Mouse (Mus musculus) forebrain, embryonic 12.5 days (tissue): Measurements from ENCODE around the gene Gsk3b. TPM values are rescaled to one million over a fixed set of nuclear protein-coding genes. Genes with fewer than 3 reads are reported as not detected.

ENCODE experiments used
- ATAC-seq: fragments of 200-750 bp; cut with Nextera tagmentation; 2 replicates; pipeline ENCODE4 v1.8.0; 2017; ENCODE audit warnings: moderate TSS enrichment; ENCODE audit not compliant: low FRiP score
- H3K27ac ChIP-seq: fragments of 300-500 bp; sonication (generic); 2 replicates; pipeline ENCODE4 v1.5.1; 2016; ENCODE audit warnings: mild to moderate bottlenecking
- H3K27me3 ChIP-seq: fragments of 300-500 bp; sonication (generic); 2 replicates; pipeline ENCODE4 v1.6.1; 2016; ENCODE audit warnings: mild to moderate bottlenecking
- H3K36me3 ChIP-seq: fragments of 300-500 bp; sonication (generic); replicated peaks from 2 replicates; pipeline ENCODE4 v1.6.1; 2016; ENCODE audit warnings: mild to moderate bottlenecking
- H3K4me1 ChIP-seq: fragments of 300-500 bp; sonication (generic); 2 replicates; pipeline ENCODE4 v1.6.1; 2016
- H3K4me2 ChIP-seq: fragments of 300-500 bp; sonication (generic); 2 replicates; pipeline ENCODE4 v1.6.1; 2016; ENCODE audit warnings: mild to moderate bottlenecking, moderate library complexity
- H3K4me3 ChIP-seq: fragments of 300-500 bp; sonication (generic); replicated peaks from 2 replicates; pipeline ENCODE4 v1.5.1; 2016; ENCODE audit warnings: mild to moderate bottlenecking
- H3K9ac ChIP-seq: fragments of 300-500 bp; sonication (generic); 2 replicates; pipeline ENCODE4 v1.6.1; 2016; ENCODE audit warnings: mild to moderate bottlenecking
- H3K9me3 ChIP-seq: fragments of 300-500 bp; sonication (generic); 2 replicates; pipeline ENCODE4 v1.6.1; 2016
- WGBS: fragments of 180-500 bp; shearing (Covaris S2); methylation state at CpG from one replicate; pipeline ENCODE4 v1.1.7; 2016; 5-methylcytosine and 5-hydroxymethylcytosine counted together
- polyA plus RNA-seq: library from polyadenylated mRNA; unstranded; fragments of >200 nt; fragmentation: Nextera tagmentation; extraction: Ambion mirVana; gene quantifications from 2 replicates; pipeline ENCODE4 v1.2.1, GENCODE M21; 2016

Gene Gsk3b
- polyA plus RNA-seq, 1 experiment from 2014 or later: 116 TPM

- peak overlapping the region; percentile 68 for H3K4me2 ChIP-seq
- no peaks in the 10 kb centered on the region for H3K36me3 ChIP-seq
- WGBS: under 1% methylated on average over 32 of the region's 40 CpGs
- peak overlapping the region; percentile 96 for H3K4me3 ChIP-seq
- ATAC-seq: no peak; the same call in 1 of the 2 replicates
- H3K9me3 ChIP-seq: no peaks in the 10 kb centered on the region
- H3K27ac ChIP-seq: peak overlapping the region; percentile 100
- H3K9ac ChIP-seq: peak overlapping the region; percentile 99
- no peaks in the 10 kb centered on the region for H3K27me3 ChIP-seq
- H3K4me1 ChIP-seq: peaks cover 15% of the 10 kb centered on the region
Measured at GRCm38 (mm10) chr16:38088126-38088628, 624 bp upstream of the Gsk3b start.

DNA sequence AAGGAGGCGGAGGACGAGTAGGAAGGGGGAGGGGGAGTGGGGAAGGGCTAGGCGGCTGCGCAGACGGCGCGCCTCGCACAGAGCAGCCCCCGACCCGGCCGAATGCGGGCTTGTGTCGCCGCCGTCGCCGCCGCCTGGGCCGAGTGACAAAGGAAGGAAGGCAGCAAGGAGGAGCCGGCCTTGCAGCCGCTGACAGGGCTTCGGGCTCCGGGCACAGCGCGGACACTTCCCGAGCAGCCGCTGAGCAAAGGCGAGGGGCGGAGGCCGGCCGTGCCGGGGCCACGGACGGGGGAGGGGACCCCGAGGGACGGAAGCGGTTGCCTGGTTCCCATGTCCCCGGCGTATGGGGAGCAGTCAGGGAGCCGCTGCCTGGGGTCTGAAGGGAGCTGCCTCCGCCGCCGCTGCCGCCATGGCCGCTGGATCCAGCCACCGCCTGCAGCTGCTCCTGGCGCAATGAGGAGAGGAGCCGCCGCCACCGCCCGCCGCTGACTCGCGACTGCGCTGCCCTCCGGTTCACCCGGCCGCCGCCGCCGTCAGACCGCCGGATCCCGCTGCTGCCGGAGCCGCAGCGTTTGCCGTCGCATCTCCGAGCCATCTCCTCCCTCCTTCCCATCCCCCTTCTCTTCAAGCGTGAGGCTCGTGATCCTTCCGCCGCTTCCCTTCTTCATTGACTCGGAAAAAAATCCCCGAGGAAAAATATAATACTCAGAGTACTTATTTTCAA, 808 bp downstream of the Gsk3b start:
- WGBS: under 1% methylated on average over 61 of the region's 76 CpGs
- Histone ChIP-seq H3K9ac (peak overlapping the region; percentile 99), H3K4me2 (peak overlapping the region; percentile 87), H3K27me3 (no peaks in the 10 kb centered on the region), H3K27ac (peak overlapping the region; percentile 100), H3K36me3 (no peaks in the 10 kb centered on the region), H3K4me3 (peak overlapping the region; percentile 96), H3K4me1 (peaks cover 28% of the 10 kb centered on the region), H3K9me3 (no peaks in the 10 kb centered on the region)
- ATAC-seq: no peak

GRCm38 (mm10) chr16:38090341-38091005, 1.7 kb downstream of the Gsk3b start:
- Histone ChIP-seq H3K4me2 (peak overlapping the region; percentile 87), H3K9me3 (no peaks in the 10 kb centered on the region), H3K4me1 (peaks cover 37% of the 10 kb centered on the region), H3K27me3 (no peaks in the 10 kb centered on the region), H3K4me3 (peak overlapping the region; percentile 96), H3K9ac (peak overlapping the region; percentile 99), H3K36me3 (no peaks in the 10 kb centered on the region), H3K27ac (peak overlapping the region; percentile 33; the same call in 1 of the 2 replicates)
- WGBS: under 1% methylated on average over 17 of the region's 17 CpGs
- no peak for ATAC-seq

GRCm38 (mm10) chr16:38091041-38091440, 2.2 kb downstream of the Gsk3b start:
- peak overlapping the region; percentile 87 for H3K4me2 ChIP-seq
- WGBS: 2% methylated on average over 5 of the region's 5 CpGs
- H3K27me3 ChIP-seq: no peaks in the 10 kb centered on the region
- no peaks in the 10 kb centered on the region for H3K36me3 ChIP-seq
- peak overlapping the region; percentile 99 for H3K9ac ChIP-seq
- ATAC-seq: no peak
- peak overlapping the region; percentile 96 for H3K4me3 ChIP-seq
- H3K27ac ChIP-seq: no peak overlapping the region
- H3K4me1 ChIP-seq: peaks cover 42% of the 10 kb centered on the region
- no peaks in the 10 kb centered on the region for H3K9me3 ChIP-seq

- peak overlapping the region; percentile 99 for H3K9ac ChIP-seq
- H3K4me2 ChIP-seq: peak overlapping the region; percentile 87
- no peaks in the 10 kb centered on the region for H3K36me3 ChIP-seq
- no peak for ATAC-seq
- peak overlapping the region; percentile 96 for H3K4me3 ChIP-seq
- peaks cover 41% of the 10 kb centered on the region for H3K4me1 ChIP-seq
- 18% methylated on average over 5 of the region's 5 CpGs for WGBS
- no peaks in the 10 kb centered on the region for H3K27me3 ChIP-seq
- no peak overlapping the region for H3K27ac ChIP-seq
- no peaks in the 10 kb centered on the region for H3K9me3 ChIP-seq
Measured at GRCm38 (mm10) chr16:38091706-38092105, 2.9 kb downstream of the Gsk3b start.

DNA sequence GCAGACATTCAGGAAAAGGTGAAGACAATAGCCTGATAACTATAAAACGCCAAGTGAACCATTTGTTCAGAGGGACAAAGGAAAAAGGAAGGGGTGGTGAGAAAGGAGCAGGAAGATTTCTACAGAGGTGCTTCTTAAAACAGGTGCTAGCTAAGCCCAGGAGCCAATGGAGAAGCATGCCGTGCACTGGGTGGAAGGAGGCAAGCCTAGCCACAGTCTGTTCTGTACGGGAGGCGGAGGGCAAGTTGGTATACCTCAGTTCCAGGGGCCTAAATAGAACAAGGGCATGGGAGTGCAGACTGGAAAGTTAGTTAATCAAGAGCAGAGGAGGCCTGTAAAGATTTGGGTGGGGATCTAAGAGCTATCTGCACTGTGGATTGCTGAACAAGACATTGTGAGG, 3.8 kb downstream of the Gsk3b start:
- H3K4me1 ChIP-seq: peaks cover 41% of the 10 kb centered on the region
- WGBS: 5% methylated on average over 4 of the region's 4 CpGs
- H3K27ac ChIP-seq: 0 out of 2 replicates have a peak overlapping the region, but pooled peaks have one; percentile 15

DNA sequence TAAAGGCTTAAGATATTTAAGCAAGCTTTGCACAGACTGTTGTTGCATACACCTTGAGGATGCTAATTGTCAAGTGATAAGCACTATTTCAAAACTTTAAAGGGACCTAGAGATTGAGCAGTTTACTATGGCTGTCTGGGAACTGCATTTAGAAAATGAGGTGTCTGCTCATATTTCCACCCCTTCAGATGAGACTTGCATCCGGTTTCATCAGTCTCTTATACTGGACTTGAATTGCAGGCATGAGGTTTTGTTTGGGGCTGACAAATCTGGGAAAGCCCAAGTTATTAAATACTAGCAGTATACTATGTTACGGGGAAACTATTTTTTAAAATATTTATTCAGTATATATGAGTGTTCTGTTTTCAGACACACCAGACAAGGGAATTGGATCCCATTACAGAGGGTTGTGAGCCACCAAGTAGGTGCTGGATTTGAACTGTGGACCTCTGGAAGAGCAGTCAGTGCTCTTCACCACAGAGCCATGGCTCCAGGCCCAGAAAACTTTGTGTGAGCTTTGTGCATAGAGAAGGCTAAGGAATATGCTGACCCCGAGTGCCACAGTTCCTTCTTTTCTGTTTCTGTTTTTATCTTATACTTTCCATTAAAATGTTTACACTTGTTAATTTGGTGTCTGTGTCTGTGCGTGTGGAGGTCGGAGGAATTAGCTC, 6.5 kb downstream of the Gsk3b start:
- Histone ChIP-seq H3K27ac (no peak overlapping the region), H3K4me3 (peak overlapping the region; percentile 14; the same call in 1 of the 2 replicates), H3K9me3 (peaks cover 4% of the 10 kb centered on the region; the same call in 1 of the 2 replicates), H3K36me3 (peaks cover 13% of the 10 kb centered on the region), H3K4me2 (peak overlapping the region; percentile 33), H3K9ac (no peak overlapping the region), H3K4me1 (peaks cover 42% of the 10 kb centered on the region), H3K27me3 (no peaks in the 10 kb centered on the region)
- ATAC-seq: no peak
- 81% methylated on average over 5 of the region's 5 CpGs for WGBS

More for the DNA sequence above, 3.8 kb downstream of the Gsk3b start:
- no peak for ATAC-seq
- Histone ChIP-seq H3K36me3 (no peaks in the 10 kb centered on the region), H3K9ac (peak overlapping the region; percentile 80), H3K27me3 (no peaks in the 10 kb centered on the region), H3K9me3 (no peaks in the 10 kb centered on the region), H3K4me3 (peak overlapping the region; percentile 96), H3K4me2 (peak overlapping the region; percentile 87)

DNA sequence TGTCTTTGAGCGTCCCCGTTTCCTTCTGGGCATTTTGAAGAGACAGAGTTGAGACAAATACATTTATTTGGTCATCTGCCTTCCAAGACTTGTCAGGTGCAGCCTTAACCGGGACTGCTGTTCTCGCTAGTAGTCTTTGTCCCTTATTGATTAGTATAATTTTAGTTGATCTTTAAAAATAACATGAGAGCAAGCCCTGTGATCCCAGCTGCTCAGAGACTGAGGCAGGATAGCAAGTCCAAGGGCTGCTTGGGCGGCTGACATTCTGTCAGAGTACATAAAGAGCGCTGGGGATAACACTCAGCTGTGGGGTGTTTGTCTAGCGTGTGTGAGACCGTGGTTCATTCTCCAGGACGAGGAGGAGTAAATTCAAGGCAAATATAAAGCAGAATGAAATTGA, 8.7 kb downstream of the Gsk3b start:
- peaks cover 42% of the 10 kb centered on the region for H3K4me1 ChIP-seq

GRCm38 (mm10) chr16:38099325-38099724, 10.5 kb downstream of the Gsk3b start:
- H3K9me3 ChIP-seq: peaks cover 4% of the 10 kb centered on the region; the same call in 1 of the 2 replicates
- no peak overlapping the region for H3K4me3 ChIP-seq
- H3K4me2 ChIP-seq: no peak overlapping the region
- H3K4me1 ChIP-seq: peaks cover 29% of the 10 kb centered on the region
- no peak overlapping the region for H3K9ac ChIP-seq
- no peaks in the 10 kb centered on the region for H3K27me3 ChIP-seq
- no peak for ATAC-seq
- no peak overlapping the region for H3K27ac ChIP-seq
- H3K36me3 ChIP-seq: peaks cover 20% of the 10 kb centered on the region

More for the DNA sequence above, 8.7 kb downstream of the Gsk3b start:
- 83% methylated on average over 9 of the region's 9 CpGs for WGBS
- Histone ChIP-seq H3K9me3 (peaks cover 4% of the 10 kb centered on the region; the same call in 1 of the 2 replicates), H3K27ac (no peak overlapping the region), H3K36me3 (peaks cover 17% of the 10 kb centered on the region), H3K27me3 (no peaks in the 10 kb centered on the region), H3K4me2 (no peak overlapping the region), H3K4me3 (no peak overlapping the region), H3K9ac (no peak overlapping the region)
- ATAC-seq: no peak

GRCm38 (mm10) chr16:38100569-38100968, 11.8 kb downstream of the Gsk3b start:
- H3K4me1 ChIP-seq: peaks cover 19% of the 10 kb centered on the region
- no peak overlapping the region for H3K4me2 ChIP-seq
- no peak overlapping the region for H3K4me3 ChIP-seq
- WGBS: 91% methylated on average over 2 of the region's 2 CpGs
- no peak overlapping the region for H3K9ac ChIP-seq
- H3K9me3 ChIP-seq: peaks cover 4% of the 10 kb centered on the region; the same call in 1 of the 2 replicates
- H3K36me3 ChIP-seq: peaks cover 20% of the 10 kb centered on the region
- no peak overlapping the region for H3K27ac ChIP-seq
- no peaks in the 10 kb centered on the region for H3K27me3 ChIP-seq
- ATAC-seq: no peak

DNA sequence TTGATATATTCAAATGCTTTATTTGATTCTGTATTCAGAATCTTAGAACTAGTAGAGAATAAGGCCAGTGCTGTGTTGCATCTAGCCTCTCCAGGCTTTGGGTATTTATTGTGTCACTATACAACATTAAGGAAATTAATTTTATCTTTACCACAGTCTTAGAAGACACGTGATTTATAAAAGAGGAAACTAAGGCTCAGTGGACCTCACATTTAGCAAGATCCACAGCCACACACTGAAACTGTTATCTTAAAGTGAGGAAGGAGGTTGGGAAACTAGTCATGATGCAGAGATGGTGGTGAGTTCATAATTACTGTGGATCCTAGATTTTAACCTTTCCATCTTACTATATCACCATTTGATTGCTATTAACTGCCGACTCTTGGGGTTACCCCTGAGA, 16.7 kb downstream of the Gsk3b start:
- Histone ChIP-seq H3K9me3 (no peaks in the 10 kb centered on the region), H3K9ac (no peak overlapping the region), H3K36me3 (peaks cover 15% of the 10 kb centered on the region), H3K27ac (no peak overlapping the region), H3K27me3 (no peaks in the 10 kb centered on the region), H3K4me3 (no peak overlapping the region), H3K4me2 (no peak overlapping the region), H3K4me1 (peaks cover 7% of the 10 kb centered on the region)
- ATAC-seq: no peak
- 88% methylated on average over 2 of the region's 2 CpGs for WGBS

DNA sequence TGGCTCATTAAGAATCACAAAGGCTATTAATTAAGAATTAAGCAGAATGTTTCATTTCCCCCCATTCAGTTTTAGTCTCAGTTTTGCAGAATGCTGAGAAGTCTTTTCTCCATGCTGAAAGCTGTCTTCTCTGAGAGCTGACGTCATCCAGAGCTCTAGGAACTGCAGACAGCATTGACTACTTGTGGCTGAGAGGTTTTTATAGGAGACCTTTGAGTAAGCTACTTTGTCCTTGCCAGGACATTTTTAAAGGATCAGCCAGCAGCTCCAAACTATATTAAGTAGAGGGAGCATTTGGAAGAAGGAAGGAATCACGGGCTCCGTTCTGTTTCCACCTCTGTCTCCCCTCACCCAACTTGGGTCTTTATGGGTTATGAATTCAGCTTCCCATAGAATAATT, 17.7 kb downstream of the Gsk3b start:
- 85% methylated on average over 3 of the region's 3 CpGs for WGBS
- no peak overlapping the region for H3K4me2 ChIP-seq
- no peak for ATAC-seq
- no peaks in the 10 kb centered on the region for H3K9me3 ChIP-seq
- no peaks in the 10 kb centered on the region for H3K27me3 ChIP-seq
- H3K9ac ChIP-seq: no peak overlapping the region
- H3K4me1 ChIP-seq: peaks cover 7% of the 10 kb centered on the region
- H3K4me3 ChIP-seq: no peak overlapping the region
- peaks cover 11% of the 10 kb centered on the region for H3K36me3 ChIP-seq
- no peak overlapping the region for H3K27ac ChIP-seq
